Mouse (Mus musculus) heart, postnatal 0 days (tissue): Measurements from ENCODE around the gene Degs2. TPM values are rescaled to one million over a fixed set of nuclear protein-coding genes. Genes with fewer than 3 reads are reported as not detected.

Experiments
- ATAC-seq: fragments of 200-750 bp; cut with Nextera tagmentation; 2 replicates; pipeline ENCODE4 v1.8.0; 2017; ENCODE audit warnings: low read depth, moderate number of reproducible peaks, moderate library complexity; ENCODE audit not compliant: insufficient read depth
- DNase-seq: peaks from one replicate; pipeline ENCODE4 v3.0.0-alpha.2; 2016; ENCODE audit warnings: low spot score
- H3K27ac ChIP-seq: fragments of 300-500 bp; sonication (generic); 2 replicates; pipeline ENCODE4 v1.5.1; 2014; ENCODE audit warnings: low read depth, mild to moderate bottlenecking
- H3K27me3 ChIP-seq: fragments of 300-500 bp; sonication (generic); 2 replicates; pipeline ENCODE4 v1.6.1; 2014; ENCODE audit warnings: low read length, mixed read lengths; ENCODE audit not compliant: control insufficient read depth, insufficient read depth
- H3K36me3 ChIP-seq: fragments of 300-500 bp; sonication (generic); replicated peaks from 2 replicates; pipeline ENCODE4 v1.6.1; 2014; ENCODE audit warnings: low read length, mixed read lengths; ENCODE audit not compliant: control insufficient read depth, insufficient read depth
- H3K4me1 ChIP-seq: fragments of 300-500 bp; sonication (generic); 2 replicates; pipeline ENCODE4 v1.6.1; 2014; ENCODE audit warnings: antibody characterized with exemption; ENCODE audit not compliant: control insufficient read depth, insufficient read depth
- H3K4me2 ChIP-seq: fragments of 300-500 bp; sonication (generic); 2 replicates; pipeline ENCODE4 v1.6.1; 2014; ENCODE audit warnings: low read depth, mild to moderate bottlenecking, low read length, moderate library complexity
- H3K4me3 ChIP-seq: fragments of 300-500 bp; sonication (generic); 2 replicates; pipeline ENCODE4 v1.5.1; 2014; ENCODE audit warnings: low read depth, low read length
- H3K9ac ChIP-seq: fragments of 300-500 bp; sonication (generic); replicated peaks from 2 replicates; pipeline ENCODE4 v1.6.1; 2014; ENCODE audit warnings: low read depth, low read length, mixed read lengths
- H3K9me3 ChIP-seq: fragments of 300-500 bp; sonication (generic); replicated peaks from 2 replicates; pipeline ENCODE4 v1.6.1; 2016; ENCODE audit warnings: low read length; ENCODE audit not compliant: control insufficient read depth
- CTCF ChIP-seq: IDR thresholded peaks from 2 replicates; pipeline ENCODE4 v1.5.1; 2016; ENCODE audit warnings: antibody characterized with exemption, control low read depth, low read depth
- EP300 ChIP-seq: IDR thresholded peaks from 2 replicates; pipeline ENCODE4 v1.6.1; 2016; ENCODE audit warnings: antibody characterized with exemption, low read depth
- WGBS: fragments of 180-500 bp; shearing (Covaris S2); extraction: QIAGEN DNeasy Blood & Tissue Kit; methylation state at CpG from one replicate; pipeline ENCODE4 v1.1.7; 2014; 5-methylcytosine and 5-hydroxymethylcytosine counted together
- polyA plus RNA-seq: library from polyadenylated mRNA; unstranded; fragments of >200 nt; fragmentation: Nextera tagmentation; extraction: Ambion mirVana; gene quantifications from 2 replicates; pipeline ENCODE4 v1.2.1, GENCODE M21; 2015
- total RNA-seq: library from RNA; depleted of rRNA; stranded (reverse); fragments of >200 nt; gene quantifications from 2 replicates; pipeline ENCODE4 v1.2.3, GENCODE M21; 2014; ENCODE audit warnings: low replicate concordance

Degs2 gene
- total and polyA plus RNA-seq, 2 experiments from 2014 or later = 0.12 to 2.3 TPM

DNA sequence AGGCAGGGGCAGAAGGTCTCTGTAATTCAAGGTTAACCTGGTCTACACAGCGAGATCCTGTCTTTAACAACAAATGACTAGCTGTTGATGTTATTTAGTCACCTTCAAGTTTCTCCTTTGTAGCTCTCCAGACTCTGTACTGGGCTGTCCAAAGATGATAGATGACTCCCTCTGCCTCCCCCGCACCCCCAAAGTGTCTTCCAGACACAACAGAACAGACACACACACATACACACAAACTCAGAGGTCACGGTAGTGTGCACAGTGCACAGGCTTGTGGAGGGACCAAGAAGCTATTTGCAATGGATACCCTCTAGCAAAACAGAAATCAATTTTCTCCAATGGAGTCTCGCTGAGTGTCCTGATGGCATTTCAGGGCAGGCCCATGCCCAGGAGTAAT, 40.1 kb upstream of the Degs2 start:
- no peak for ATAC-seq
- no peaks in the 10 kb centered on the region for H3K36me3 ChIP-seq
- TF ChIP-seq EP300 = no peak
- no peak for TF ChIP-seq CTCF
- H3K27me3 ChIP-seq = no peaks in the 10 kb centered on the region
- no peak overlapping the region for H3K9ac ChIP-seq
- 80% methylated on average over 4 of the region's 4 CpGs for WGBS
- no peak overlapping the region for H3K4me2 ChIP-seq
- no peak for DNase-seq
- H3K4me1 ChIP-seq = no peaks in the 10 kb centered on the region
- H3K4me3 ChIP-seq = no peak overlapping the region
- no peaks in the 10 kb centered on the region for H3K9me3 ChIP-seq
- no peak overlapping the region for H3K27ac ChIP-seq

DNA sequence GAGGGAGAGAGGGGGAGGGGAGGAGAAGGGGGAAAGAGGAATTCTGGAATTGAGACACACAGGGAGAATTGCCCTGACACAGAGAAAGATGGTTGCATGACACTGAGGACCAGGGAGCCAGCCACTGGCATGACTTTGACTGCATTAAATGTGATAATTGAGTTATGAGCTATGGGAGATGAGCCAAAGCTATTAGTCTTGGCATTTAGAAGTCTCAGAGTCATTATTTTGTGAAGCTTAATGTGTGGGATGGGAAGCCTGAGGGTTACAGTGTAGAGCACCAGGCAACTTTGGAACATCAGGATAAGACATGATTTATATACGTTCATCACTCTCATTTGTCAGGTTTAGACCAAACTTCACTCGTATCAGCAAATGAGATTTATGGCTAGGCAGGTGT, 39.4 kb upstream of the Degs2 start:
- TF ChIP-seq CTCF (no peak), EP300 (no peak)
- no peaks in the 10 kb centered on the region for H3K27me3 ChIP-seq
- H3K4me2 ChIP-seq = no peak overlapping the region
- H3K9me3 ChIP-seq = no peaks in the 10 kb centered on the region
- DNase-seq (no peak), ATAC-seq (no peak)
- H3K4me1 ChIP-seq = no peaks in the 10 kb centered on the region
- H3K9ac ChIP-seq = no peak overlapping the region
- no peak overlapping the region for H3K27ac ChIP-seq
- H3K36me3 ChIP-seq = no peaks in the 10 kb centered on the region
- WGBS = 70% methylated on average over 2 of the region's 2 CpGs
- H3K4me3 ChIP-seq = no peak overlapping the region

DNA sequence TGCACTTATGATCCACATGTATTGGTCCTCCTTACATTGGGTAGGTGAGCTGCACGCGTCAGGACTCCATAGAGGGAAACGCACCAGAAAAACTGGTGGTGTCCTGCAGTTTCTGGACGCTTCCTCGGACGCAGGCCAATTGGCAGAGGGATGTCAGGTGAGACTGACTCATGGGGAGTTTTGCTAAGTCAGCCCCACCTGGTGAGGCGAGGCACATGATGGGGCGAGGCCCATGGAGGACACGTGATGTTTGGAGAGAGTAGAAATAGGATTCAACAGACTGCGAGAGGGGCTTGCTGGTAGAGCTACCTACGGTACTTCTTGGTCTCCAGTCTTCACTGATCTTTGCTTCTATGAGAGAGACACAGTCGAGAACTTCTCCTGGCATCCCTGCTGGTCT, 36.6 kb upstream of the Degs2 start:
- TF ChIP-seq CTCF (no peak), EP300 (no peak)

DNA sequence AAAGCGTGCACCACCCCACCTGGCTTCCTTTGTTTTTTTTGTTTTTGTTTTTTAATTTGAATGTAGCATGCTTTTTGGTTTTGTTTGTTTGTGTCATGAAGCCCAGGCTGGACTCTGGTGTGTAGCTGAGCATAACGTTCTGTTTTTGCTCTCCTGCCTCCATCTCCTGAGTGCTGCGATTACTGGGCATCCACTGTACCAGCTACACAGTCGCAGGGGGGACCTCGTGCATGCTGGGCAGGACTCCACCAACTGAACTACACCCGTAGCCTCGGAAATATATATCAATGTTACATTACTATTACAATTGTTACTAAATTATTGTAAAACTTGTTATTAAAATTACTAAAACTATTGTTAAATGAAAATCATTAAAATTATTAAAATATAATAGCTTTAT, 35.7 kb upstream of the Degs2 start:
- no peak overlapping the region for H3K27ac ChIP-seq
- no peak overlapping the region for H3K9ac ChIP-seq
- ATAC-seq (no peak), DNase-seq (no peak)
- no peaks in the 10 kb centered on the region for H3K9me3 ChIP-seq
- H3K4me3 ChIP-seq = no peak overlapping the region
- H3K27me3 ChIP-seq = no peaks in the 10 kb centered on the region
- H3K36me3 ChIP-seq = no peaks in the 10 kb centered on the region
- H3K4me2 ChIP-seq = no peak overlapping the region
- H3K4me1 ChIP-seq = no peaks in the 10 kb centered on the region
- WGBS = 78% methylated on average over 7 of the region's 7 CpGs
- TF ChIP-seq CTCF (no peak), EP300 (no peak)

More for the DNA sequence above, 36.6 kb upstream of the Degs2 start:
- no peak overlapping the region for H3K9ac ChIP-seq
- no peak overlapping the region for H3K4me3 ChIP-seq
- no peaks in the 10 kb centered on the region for H3K9me3 ChIP-seq
- DNase-seq (no peak), ATAC-seq (no peak)
- no peak overlapping the region for H3K27ac ChIP-seq
- no peaks in the 10 kb centered on the region for H3K36me3 ChIP-seq
- H3K4me2 ChIP-seq = no peak overlapping the region
- no peaks in the 10 kb centered on the region for H3K4me1 ChIP-seq
- 94% methylated on average over 12 of the region's 12 CpGs for WGBS
- no peaks in the 10 kb centered on the region for H3K27me3 ChIP-seq

DNA sequence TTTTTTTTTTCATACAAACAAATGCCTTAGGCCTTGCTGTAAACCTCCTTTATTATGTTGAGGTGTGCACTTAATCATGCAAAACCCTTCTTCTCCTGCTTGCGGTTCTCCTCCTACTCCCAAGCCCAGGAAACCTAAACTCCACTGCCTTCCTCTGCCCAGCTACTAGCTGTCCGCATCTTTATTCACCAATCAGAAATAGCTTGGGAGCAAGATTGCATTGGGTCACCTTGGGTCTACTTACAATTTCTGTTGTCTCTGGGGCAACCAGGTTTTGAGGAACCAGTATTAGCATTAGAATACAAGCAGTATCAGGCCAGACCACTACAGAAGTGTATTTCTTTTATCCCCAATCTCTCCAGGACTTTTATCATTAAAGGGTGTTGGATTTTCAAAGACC, 32.3 kb upstream of the Degs2 start:
- ATAC-seq = no peak
- 84% methylated on average over 2 of the region's 2 CpGs for WGBS

GRCm38 (mm10) chr12:108723841-108724240, 21.7 kb upstream of the Degs2 start:
- ATAC-seq (no peak), DNase-seq (no peak)
- H3K9me3 ChIP-seq = no peaks in the 10 kb centered on the region
- H3K4me3 ChIP-seq = no peak overlapping the region
- no peak overlapping the region for H3K27ac ChIP-seq
- no peaks in the 10 kb centered on the region for H3K4me1 ChIP-seq
- 86% methylated on average over 3 of the region's 3 CpGs for WGBS
- TF ChIP-seq CTCF (no peak), EP300 (no peak)
- no peaks in the 10 kb centered on the region for H3K27me3 ChIP-seq
- H3K9ac ChIP-seq = no peak overlapping the region
- H3K4me2 ChIP-seq = no peak overlapping the region
- H3K36me3 ChIP-seq = no peaks in the 10 kb centered on the region

More for the DNA sequence above, 32.3 kb upstream of the Degs2 start:
- no peaks in the 10 kb centered on the region for H3K4me1 ChIP-seq
- no peak overlapping the region for H3K4me3 ChIP-seq
- no peak for DNase-seq
- no peaks in the 10 kb centered on the region for H3K36me3 ChIP-seq
- no peak overlapping the region for H3K9ac ChIP-seq
- no peak for TF ChIP-seq CTCF
- no peak for TF ChIP-seq EP300
- H3K27ac ChIP-seq = no peak overlapping the region
- no peaks in the 10 kb centered on the region for H3K27me3 ChIP-seq
- no peak overlapping the region for H3K4me2 ChIP-seq
- H3K9me3 ChIP-seq = no peaks in the 10 kb centered on the region
